Mouse (Mus musculus): Measurements from ENCODE around the gene Olfr124. TPM values are rescaled to one million over a fixed set of nuclear protein-coding genes. Genes with fewer than 3 reads are reported as not detected.

Olfr124 gene
- not detected in 2 replicates for total RNA-seq (2012; rRNA removed)
- polyA plus RNA-seq (2012; ENCODE audit: insufficient read depth in 1 of 2, insufficient read length in 2 of 2, low read depth in 1 of 2, low replicate concordance in 2 of 2, missing spikeins in 1 of 2) = not detected

GRCm38 (mm10) chr17:37799588-37799987 is at the start of gene Olfr124:
Olfr124 (plus strand) TSS chr17:37799888.
- no peak for DNase-seq (ENCODE audit: low read depth, low spot score)
- Histone ChIP-seq H3K27ac (ENCODE audit: control insufficient read depth, low read depth, low read length) (no peak within 1 kb of the TSS), H3K9ac (ENCODE audit: control insufficient read depth, low read depth, low read length, poor library complexity, severe bottlenecking) (no peak within 1 kb of the TSS), H3K4me1 (ENCODE audit: control insufficient read depth in 1 of 2, insufficient read depth in 2 of 2, low read length in 2 of 2) (no peaks in the 10 kb centered on the region), H3K36me3 (ENCODE audit: control insufficient read depth in 1 of 2, insufficient read depth in 2 of 2, low read length in 2 of 2) (no peaks in the 10 kb centered on the region), H3K4me3 (ENCODE audit: control insufficient read depth in 1 of 2, insufficient read depth in 1 of 2, low read depth in 2 of 2, low read length in 2 of 2) (no peak within 1 kb of the TSS), H3K27me3 (ENCODE audit: control insufficient read depth in 1 of 2, insufficient read depth in 2 of 2, low read length in 2 of 2) (no peaks in the 10 kb centered on the region), H3K9me3 (replicated peaks; ENCODE audit: insufficient read depth, low read length) (no peaks in the 10 kb centered on the region), H3K79me2 (ENCODE audit: control insufficient read depth, insufficient read depth, low read length, poor library complexity) (no peaks in the 10 kb centered on the region)
- TF ChIP-seq POLR2AphosphoS5 (IDR thresholded peaks at IDR 0.05; ENCODE audit: borderline replicate concordance, low read depth, low read length) (no peak), MAFK (IDR thresholded peaks at IDR 0.05; ENCODE audit: borderline replicate concordance, low read depth, low read length) (no peak), ELF1 (IDR thresholded peaks at IDR 0.05; ENCODE audit: low read depth, low read length) (no peak), MYB (IDR thresholded peaks at IDR 0.05; ENCODE audit: low read depth, low read length) (no peak), ZC3H11A (IDR thresholded peaks at IDR 0.05; ENCODE audit: low read depth, low read length) (no peak), ETS1 (IDR thresholded peaks at IDR 0.05; ENCODE audit: low read depth, low read length) (no peak), RCOR1 (IDR thresholded peaks at IDR 0.05; ENCODE audit: low read depth, low read length) (no peak), NRF1 (IDR thresholded peaks at IDR 0.05; ENCODE audit: insufficient read depth, low read depth, low read length, poor library complexity, severe bottlenecking) (no peak), KAT2A (conservative IDR thresholded peaks at IDR 0.05; ENCODE audit: low read depth, low read length) (no peak), ZNF384 (IDR thresholded peaks at IDR 0.05; ENCODE audit: low read depth, low read length) (no peak), USF2 (IDR thresholded peaks at IDR 0.05; ENCODE audit: borderline replicate concordance in 1 of 2, insufficient read depth in 1 of 2, low read depth in 1 of 2, low read length in 2 of 2) (no peak), POLR2A (IDR thresholded peaks at IDR 0.05; ENCODE audit: control insufficient read depth in 1 of 2, insufficient read depth in 1 of 2, low read depth in 1 of 2, low read length in 2 of 2, poor library complexity in 1 of 2) (no peak)

GRCm38 (mm10) chr17:37768307-37768706 is 31.4 kb upstream of the Olfr124 start, which contains the start of gene Olfr122:
Olfr122 (plus strand) TSS chr17:37768607.
- Histone ChIP-seq H3K9me3 (replicated peaks; ENCODE audit: insufficient read depth, low read length) (no peaks in the 10 kb centered on the region), H3K9ac (ENCODE audit: control insufficient read depth, low read depth, low read length, poor library complexity, severe bottlenecking) (no peak within 1 kb of the TSS), H3K27me3 (ENCODE audit: control insufficient read depth in 1 of 2, insufficient read depth in 2 of 2, low read length in 2 of 2) (no peaks in the 10 kb centered on the region), H3K27ac (ENCODE audit: control insufficient read depth, low read depth, low read length) (no peak within 1 kb of the TSS), H3K36me3 (ENCODE audit: control insufficient read depth in 1 of 2, insufficient read depth in 2 of 2, low read length in 2 of 2) (no peaks in the 10 kb centered on the region), H3K4me3 (ENCODE audit: control insufficient read depth in 1 of 2, insufficient read depth in 1 of 2, low read depth in 2 of 2, low read length in 2 of 2) (no peak within 1 kb of the TSS), H3K4me1 (ENCODE audit: control insufficient read depth in 1 of 2, insufficient read depth in 2 of 2, low read length in 2 of 2) (no peaks in the 10 kb centered on the region), H3K79me2 (ENCODE audit: control insufficient read depth, insufficient read depth, low read length, poor library complexity) (no peaks in the 10 kb centered on the region)
- no peak for TF ChIP-seq MAFK (IDR thresholded peaks at IDR 0.05; ENCODE audit: borderline replicate concordance, low read depth, low read length)
- TF ChIP-seq GABPA (IDR thresholded peaks at IDR 0.05; ENCODE audit: low read depth, low read length) = no peak
- TF ChIP-seq POLR2AphosphoS2 (IDR thresholded peaks at IDR 0.05; ENCODE audit: low read length) = no peak
- TF ChIP-seq UBTF (IDR thresholded peaks at IDR 0.05; ENCODE audit: borderline replicate concordance, insufficient read depth, low read depth, low read length) = no peak
- TF ChIP-seq SMC3 (IDR thresholded peaks at IDR 0.05; ENCODE audit: low read depth, low read length) = no peak
- no peak for TF ChIP-seq JUND (IDR thresholded peaks at IDR 0.05; ENCODE audit: low read depth, low read length)
- TF ChIP-seq TAL1 (IDR thresholded peaks at IDR 0.05; ENCODE audit: low read length) = no peak
- no peak for TF ChIP-seq ZNF384 (IDR thresholded peaks at IDR 0.05; ENCODE audit: low read depth, low read length)
- no peak for TF ChIP-seq TBP (IDR thresholded peaks at IDR 0.05; ENCODE audit: low read depth, low read length)
- TF ChIP-seq CHD1 (IDR thresholded peaks at IDR 0.05; ENCODE audit: low read depth, low read length) = no peak
- TF ChIP-seq MYB (IDR thresholded peaks at IDR 0.05; ENCODE audit: low read depth, low read length) = no peak
- TF ChIP-seq CTCF (IDR thresholded peaks at IDR 0.05 in 2 of 3, conservative IDR thresholded peaks at IDR 0.05 in 1 of 3; ENCODE audit: control insufficient read depth in 1 of 3, insufficient read depth in 1 of 3, low read depth in 2 of 3, low read length in 3 of 3, poor library complexity in 1 of 3, severe bottlenecking in 1 of 3) = no peak
- no peak for TF ChIP-seq E2F4 (IDR thresholded peaks at IDR 0.05; ENCODE audit: borderline replicate concordance, low read depth, low read length)
- TF ChIP-seq BHLHE40 (IDR thresholded peaks at IDR 0.05; ENCODE audit: borderline replicate concordance, low read depth, low read length) = no peak
- no peak for TF ChIP-seq GATA1 (IDR thresholded peaks at IDR 0.05; ENCODE audit: low read depth, low read length)
- TF ChIP-seq RCOR1 (IDR thresholded peaks at IDR 0.05; ENCODE audit: low read depth, low read length) = no peak
- no peak for TF ChIP-seq ZKSCAN1 (IDR thresholded peaks at IDR 0.05; ENCODE audit: low read depth, low read length)
- no peak for TF ChIP-seq POLR2AphosphoS5 (IDR thresholded peaks at IDR 0.05; ENCODE audit: borderline replicate concordance, low read depth, low read length)
- TF ChIP-seq NRF1 (IDR thresholded peaks at IDR 0.05; ENCODE audit: insufficient read depth, low read depth, low read length, poor library complexity, severe bottlenecking) = no peak
- no peak for TF ChIP-seq EP300 (IDR thresholded peaks at IDR 0.05; ENCODE audit: low read depth in 1 of 2, low read length in 2 of 2)
- no peak for DNase-seq (ENCODE audit: low read depth, low spot score)
